Mouse (Mus musculus): Measurements from ENCODE around the gene Notch2. TPM values are rescaled to one million over a fixed set of nuclear protein-coding genes. Genes with fewer than 3 reads are reported as not detected.

Gene Notch2
- polyA plus RNA-seq, 1 experiment from 2014 or later = 33.8 TPM

DNA sequence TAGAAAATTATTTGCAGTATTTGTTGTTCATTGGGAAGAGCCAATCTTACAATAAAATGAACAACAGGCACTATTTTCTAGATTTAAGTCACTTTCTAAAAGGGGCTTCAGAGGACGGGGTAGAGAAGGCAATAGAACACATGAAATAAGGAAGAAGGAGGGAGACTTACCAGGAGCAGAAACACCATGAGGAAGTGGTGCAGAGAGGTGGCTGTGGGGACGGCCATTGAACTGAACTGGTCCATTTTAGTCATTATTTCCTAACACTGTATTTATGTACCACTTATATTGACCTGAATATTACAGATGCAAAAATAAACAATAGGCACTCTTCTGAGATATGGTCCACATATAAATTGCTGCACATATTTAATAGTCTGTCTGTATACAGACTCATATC lies 143.7 kb downstream of the Notch2 start:
- Histone ChIP-seq H3K4me3 (replicated peaks) (no peak overlapping the region), H3K27ac (no peak overlapping the region), H3K9me3 (replicated peaks) (no peaks in the 10 kb centered on the region), H3K4me1 (no peaks in the 10 kb centered on the region; the same call in 1 of the 2 replicates), H3K4me2 (no peak overlapping the region), H3K36me3 (no peaks in the 10 kb centered on the region), H3K9ac (no peak overlapping the region), H3K27me3 (no peaks in the 10 kb centered on the region)
- 64% methylated on average over 2 of the region's 2 CpGs for WGBS
- no peak for ATAC-seq (replicated peaks; ENCODE audit: low FRiP score)

- no peak overlapping the region for H3K4me2 ChIP-seq
- no peaks in the 10 kb centered on the region for H3K36me3 ChIP-seq
- ATAC-seq (replicated peaks; ENCODE audit: low FRiP score) = no peak
- H3K4me1 ChIP-seq = no peaks in the 10 kb centered on the region
- no peak overlapping the region for H3K9ac ChIP-seq
- no peak overlapping the region for H3K27ac ChIP-seq
- no peaks in the 10 kb centered on the region for H3K27me3 ChIP-seq
- H3K4me3 ChIP-seq (replicated peaks) = no peak overlapping the region
- 52% methylated on average over 2 of the region's 2 CpGs for WGBS
- no peaks in the 10 kb centered on the region for H3K9me3 ChIP-seq (replicated peaks)
Observed at GRCm38 (mm10) chr3:98157585-98157984, 144.3 kb downstream of the Notch2 start.

DNA sequence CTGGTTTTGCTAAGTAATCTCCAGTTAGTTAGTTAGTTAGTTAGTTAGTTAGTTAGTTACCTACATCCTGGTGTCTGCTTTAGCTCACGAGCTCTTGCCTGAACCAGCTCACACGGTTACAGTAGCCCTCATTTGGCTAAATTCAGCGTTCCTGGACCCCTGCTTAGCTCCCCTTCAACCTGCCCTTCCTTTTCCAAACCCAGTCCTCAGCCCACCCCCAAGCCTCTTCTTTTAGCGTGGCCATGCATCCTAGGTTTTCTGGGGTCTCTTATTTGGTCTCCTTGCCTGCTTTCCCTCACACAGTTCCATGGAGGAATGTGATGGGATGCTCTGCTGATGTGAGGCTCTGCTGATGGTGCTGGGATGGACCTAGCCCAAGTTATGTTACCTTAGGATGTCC lies 145.3 kb downstream of the Notch2 start:
- H3K27ac ChIP-seq = no peak overlapping the region
- no peaks in the 10 kb centered on the region for H3K4me1 ChIP-seq
- no peaks in the 10 kb centered on the region for H3K9me3 ChIP-seq (replicated peaks)
- H3K9ac ChIP-seq = no peak overlapping the region
- no peak overlapping the region for H3K4me3 ChIP-seq (replicated peaks)
- H3K4me2 ChIP-seq = no peak overlapping the region
- no peaks in the 10 kb centered on the region for H3K36me3 ChIP-seq
- no peak for ATAC-seq (replicated peaks; ENCODE audit: low FRiP score)
- WGBS = 81% methylated on average over 4 of the region's 4 CpGs
- H3K27me3 ChIP-seq = no peaks in the 10 kb centered on the region

DNA sequence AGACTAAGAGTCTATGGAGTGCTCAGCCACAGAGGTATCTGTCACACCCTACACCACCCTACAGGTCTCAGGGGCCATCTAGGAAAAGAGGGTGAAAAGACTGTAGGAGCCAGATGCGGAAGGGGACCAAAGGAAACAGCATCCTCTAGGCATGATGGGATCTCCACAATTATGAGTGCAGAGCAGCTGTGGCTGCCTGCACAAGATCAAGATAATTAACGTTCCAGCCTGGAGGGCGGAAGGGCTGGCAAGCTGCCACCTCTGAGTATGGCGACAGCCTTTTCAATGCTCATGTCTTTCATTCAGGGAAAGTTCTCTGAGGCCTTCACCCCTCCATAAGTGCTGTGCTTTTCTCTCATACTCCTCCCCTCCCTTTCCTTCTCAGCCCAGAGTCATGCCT lies 146.0 kb downstream of the Notch2 start:
- no peak overlapping the region for H3K4me2 ChIP-seq
- H3K36me3 ChIP-seq = no peaks in the 10 kb centered on the region
- no peak overlapping the region for H3K4me3 ChIP-seq (replicated peaks)
- no peak for ATAC-seq (replicated peaks; ENCODE audit: low FRiP score)
- H3K9me3 ChIP-seq (replicated peaks) = no peaks in the 10 kb centered on the region
- H3K27ac ChIP-seq = no peak overlapping the region
- H3K27me3 ChIP-seq = no peaks in the 10 kb centered on the region
- no peaks in the 10 kb centered on the region for H3K4me1 ChIP-seq
- no peak overlapping the region for H3K9ac ChIP-seq
- 42% methylated on average over 4 of the region's 4 CpGs for WGBS

DNA sequence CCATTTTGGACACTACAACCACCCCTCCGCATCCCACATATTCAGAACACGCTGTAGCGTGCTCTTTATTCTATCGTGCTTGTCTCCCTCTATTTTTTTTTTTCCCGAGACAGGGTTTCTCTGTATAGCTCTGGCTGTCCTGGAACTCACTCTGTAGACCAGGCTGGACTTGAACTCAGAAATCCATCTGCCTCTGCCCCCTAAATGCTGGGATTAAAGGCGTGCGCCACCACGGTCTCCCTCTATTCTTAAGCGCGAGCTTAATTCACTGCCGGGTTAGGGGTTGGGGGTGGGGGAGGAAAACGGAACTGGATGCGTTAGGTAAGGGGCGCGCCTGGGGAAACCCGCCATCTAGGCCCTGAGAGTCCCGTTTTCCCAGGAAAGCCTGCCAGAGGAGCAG lies 147.0 kb downstream of the Notch2 start, which contains the start of gene Adam30:
Adam30 (plus strand) TSS at position 301 of the 400 bp plus-strand sequence.
- Histone ChIP-seq H3K4me1 (no peaks in the 10 kb centered on the region), H3K4me2 (no peak within 1 kb of the TSS), H3K9ac (no peak within 1 kb of the TSS), H3K4me3 (replicated peaks) (no peak within 1 kb of the TSS), H3K27me3 (no peaks in the 10 kb centered on the region), H3K9me3 (replicated peaks) (no peaks in the 10 kb centered on the region), H3K27ac (no peak within 1 kb of the TSS), H3K36me3 (no peaks in the 10 kb centered on the region)
- 89% methylated on average over 17 of the region's 17 CpGs for WGBS
- no peak for ATAC-seq (replicated peaks; ENCODE audit: low FRiP score)

GRCm38 (mm10) chr3:98178340-98178739 lies 165.0 kb downstream of the Notch2 start:
- no peaks in the 10 kb centered on the region for H3K27me3 ChIP-seq
- H3K4me2 ChIP-seq = no peak overlapping the region
- 0 out of 2 replicates have a peak, but pooled peaks cover 8% of the 10 kb centered on the region for H3K9me3 ChIP-seq (replicated peaks)
- no peak overlapping the region for H3K4me3 ChIP-seq (replicated peaks)
- no peak overlapping the region for H3K27ac ChIP-seq
- H3K36me3 ChIP-seq = no peaks in the 10 kb centered on the region
- H3K4me1 ChIP-seq = no peaks in the 10 kb centered on the region
- WGBS = 75% methylated on average over 4 of the region's 4 CpGs
- no peak overlapping the region for H3K9ac ChIP-seq
- no peak for ATAC-seq (replicated peaks; ENCODE audit: low FRiP score)

GRCm38 (mm10) chr3:98180805-98181204 lies 167.5 kb downstream of the Notch2 start:
- Histone ChIP-seq H3K4me1 (peaks cover 4% of the 10 kb centered on the region; the same call in 1 of the 2 replicates), H3K27ac (no peak overlapping the region), H3K9ac (no peak overlapping the region), H3K27me3 (no peaks in the 10 kb centered on the region), H3K9me3 (replicated peaks) (0 out of 2 replicates have a peak, but pooled peaks cover 3% of the 10 kb centered on the region), H3K36me3 (no peaks in the 10 kb centered on the region), H3K4me3 (replicated peaks) (no peak overlapping the region), H3K4me2 (no peak overlapping the region)
- WGBS = 25% methylated on average over 7 of the region's 7 CpGs
- ATAC-seq (replicated peaks; ENCODE audit: low FRiP score) = 0 out of 2 replicates have a peak, but pooled peaks have one; percentile 40

DNA sequence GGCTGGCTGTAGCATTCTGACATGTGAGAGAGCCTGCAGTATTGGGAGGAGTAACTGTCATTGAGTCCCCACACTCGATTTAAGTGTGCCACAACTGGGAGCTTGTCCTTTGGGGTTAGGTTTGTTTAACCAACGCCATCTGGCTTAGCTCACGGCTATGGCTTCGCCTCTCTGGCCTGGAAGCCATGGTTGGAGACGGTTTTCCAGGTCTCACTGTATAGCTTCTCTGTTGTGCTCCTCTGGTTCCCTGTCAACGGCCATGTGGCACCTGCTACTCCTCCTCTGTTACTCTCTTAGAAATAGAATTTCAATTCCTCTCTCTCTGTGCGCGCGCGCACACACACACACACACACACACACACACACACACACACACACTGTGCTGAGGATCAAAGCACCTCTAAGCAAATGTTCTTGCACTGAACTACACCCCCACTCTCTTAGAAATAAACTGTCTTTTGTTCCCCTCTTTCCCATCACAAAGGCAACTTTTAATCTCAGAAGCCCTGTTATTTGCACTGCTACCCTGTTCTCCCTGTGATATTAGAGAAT lies 171.9 kb downstream of the Notch2 start:
- Histone ChIP-seq H3K4me3 (replicated peaks) (no peak overlapping the region), H3K27me3 (no peaks in the 10 kb centered on the region), H3K9ac (no peak overlapping the region), H3K9me3 (replicated peaks) (0 out of 2 replicates have a peak, but pooled peaks cover 3% of the 10 kb centered on the region), H3K4me2 (no peak overlapping the region), H3K4me1 (peaks cover 4% of the 10 kb centered on the region; the same call in 1 of the 2 replicates), H3K27ac (no peak overlapping the region), H3K36me3 (no peaks in the 10 kb centered on the region)
- ATAC-seq (replicated peaks; ENCODE audit: low FRiP score) = no peak
- WGBS = 59% methylated on average over 10 of the region's 10 CpGs

DNA sequence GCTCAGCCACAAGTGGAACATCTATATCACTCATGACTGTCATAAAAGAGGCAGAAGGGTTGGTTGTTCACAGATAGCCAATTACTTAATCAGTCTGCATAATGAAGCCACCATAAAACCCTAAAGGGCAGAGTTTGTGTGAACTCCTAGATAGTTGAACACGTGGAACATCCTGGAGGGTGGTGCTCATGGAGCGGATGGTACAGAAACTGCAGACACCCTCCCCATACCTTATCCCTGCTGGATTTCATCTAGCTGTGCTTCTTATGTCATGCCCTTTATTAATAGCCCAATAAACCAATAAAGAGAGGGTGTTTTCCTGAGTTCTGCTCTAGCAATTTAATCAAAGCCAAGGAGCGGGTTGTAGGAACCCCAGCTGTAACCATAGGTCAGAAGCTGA lies 174.4 kb downstream of the Notch2 start:
- H3K27ac ChIP-seq = no peak overlapping the region
- no peaks in the 10 kb centered on the region for H3K36me3 ChIP-seq
- no peak for ATAC-seq (replicated peaks; ENCODE audit: low FRiP score)
- no peak overlapping the region for H3K4me3 ChIP-seq (replicated peaks)
- H3K9me3 ChIP-seq (replicated peaks) = no peaks in the 10 kb centered on the region
- 89% methylated on average over 3 of the region's 3 CpGs for WGBS
- H3K4me2 ChIP-seq = no peak overlapping the region
- H3K4me1 ChIP-seq = peaks cover 4% of the 10 kb centered on the region; the same call in 1 of the 2 replicates
- H3K9ac ChIP-seq = no peak overlapping the region
- no peaks in the 10 kb centered on the region for H3K27me3 ChIP-seq

- 11% methylated on average over 9 of the region's 9 CpGs for WGBS
- ATAC-seq (replicated peaks; ENCODE audit: low FRiP score) = peak; percentile 91
- Histone ChIP-seq H3K4me3 (replicated peaks) (no peak overlapping the region), H3K36me3 (no peaks in the 10 kb centered on the region), H3K9ac (no peak overlapping the region), H3K4me2 (no peak overlapping the region), H3K4me1 (peaks cover 30% of the 10 kb centered on the region), H3K9me3 (replicated peaks) (no peaks in the 10 kb centered on the region), H3K27ac (peak overlapping the region; percentile 84), H3K27me3 (no peaks in the 10 kb centered on the region)
Observed at GRCm38 (mm10) chr3:98197711-98198532, 184.6 kb downstream of the Notch2 start.

DNA sequence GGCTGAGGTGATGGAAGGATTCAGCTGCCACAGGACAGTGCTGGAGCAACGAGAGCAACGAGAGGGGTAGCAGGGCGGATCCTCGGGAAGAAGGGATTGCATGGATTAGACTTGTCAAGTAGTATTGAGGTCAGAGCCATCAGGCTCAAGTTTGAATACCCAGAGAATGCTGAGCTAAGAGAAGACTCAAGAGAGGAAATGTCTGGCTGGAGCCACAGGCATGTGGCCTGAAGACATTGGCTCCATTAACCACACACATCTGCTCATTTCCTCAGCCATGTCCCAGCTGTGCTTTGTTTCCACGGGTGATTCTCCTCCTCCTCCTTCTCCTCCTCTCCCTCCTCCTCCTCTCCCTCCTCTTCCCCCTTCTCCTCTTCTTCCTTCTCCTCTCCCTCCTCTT lies 186.4 kb downstream of the Notch2 start:
- peaks cover 30% of the 10 kb centered on the region for H3K4me1 ChIP-seq
- H3K27me3 ChIP-seq = no peaks in the 10 kb centered on the region
- 71% methylated on average over 5 of the region's 5 CpGs for WGBS
- no peak overlapping the region for H3K27ac ChIP-seq
- H3K4me2 ChIP-seq = no peak overlapping the region
- ATAC-seq (replicated peaks; ENCODE audit: low FRiP score) = no peak
- no peak overlapping the region for H3K4me3 ChIP-seq (replicated peaks)
- no peak overlapping the region for H3K9ac ChIP-seq
- H3K36me3 ChIP-seq = no peaks in the 10 kb centered on the region
- no peaks in the 10 kb centered on the region for H3K9me3 ChIP-seq (replicated peaks)

Data from kidney, embryonic 15.5 days (tissue).